Mouse (Mus musculus) heart, postnatal 0 days (tissue): ENCODE data around the gene Armcx5.

Experiments
- CTCF ChIP-seq: IDR thresholded peaks from 2 replicates; pipeline ENCODE4 v1.5.1; 2016; ENCODE audit warnings: antibody characterized with exemption, control low read depth, low read depth
- EP300 ChIP-seq: IDR thresholded peaks from 2 replicates; pipeline ENCODE4 v1.6.1; 2016; ENCODE audit warnings: antibody characterized with exemption, low read depth

DNA sequence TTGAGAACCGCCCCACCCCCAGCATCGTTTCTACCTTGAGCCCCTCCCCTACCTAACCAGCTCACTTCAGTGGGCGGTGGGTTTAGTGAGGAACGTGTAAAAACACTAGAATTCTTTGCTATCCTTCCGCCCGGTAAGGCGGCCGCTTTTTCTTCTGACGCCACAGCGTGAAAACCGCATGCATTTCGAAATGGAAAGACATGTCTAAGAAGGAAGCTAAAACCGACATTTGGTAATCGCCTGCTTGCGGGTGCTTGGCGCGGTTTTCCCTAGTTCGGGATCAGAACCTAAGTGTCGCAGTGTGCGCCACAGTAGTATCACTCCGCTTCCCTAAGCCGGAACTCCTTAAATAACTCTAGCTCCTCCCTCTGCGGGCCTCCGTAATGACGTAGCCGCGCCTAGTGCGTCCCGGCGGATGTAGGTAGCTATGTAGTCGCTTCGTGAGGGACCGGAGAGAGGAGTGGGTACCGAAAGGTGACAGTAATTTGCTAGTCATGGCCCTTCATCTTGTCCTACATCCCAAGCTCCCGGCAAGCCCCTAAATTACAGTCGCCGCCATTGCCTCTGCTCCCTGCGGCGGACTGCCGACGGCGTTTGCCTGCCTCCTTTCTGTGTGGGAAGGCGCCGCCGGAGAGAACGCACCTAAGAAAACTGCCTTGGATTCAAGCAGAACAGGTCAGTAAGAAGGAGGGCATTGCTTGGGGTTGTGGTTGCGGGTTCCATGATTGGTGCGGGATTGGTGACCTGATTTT, at the start of gene Armcx5, which contains the start of gene Gprasp1:
- TF ChIP-seq CTCF (no peak), EP300 (no peak)
